Mouse (Mus musculus) right cerebral cortex, postnatal 25 days (tissue): ENCODE results near the gene Tma7.
A peak's percentile ranks its signal among the peaks of the same experiment; 100 is the strongest.

Source experiments
- DNase-seq: peaks from one replicate; pipeline ENCODE4 v3.0.0; 2022

The Tma7 gene

DNA sequence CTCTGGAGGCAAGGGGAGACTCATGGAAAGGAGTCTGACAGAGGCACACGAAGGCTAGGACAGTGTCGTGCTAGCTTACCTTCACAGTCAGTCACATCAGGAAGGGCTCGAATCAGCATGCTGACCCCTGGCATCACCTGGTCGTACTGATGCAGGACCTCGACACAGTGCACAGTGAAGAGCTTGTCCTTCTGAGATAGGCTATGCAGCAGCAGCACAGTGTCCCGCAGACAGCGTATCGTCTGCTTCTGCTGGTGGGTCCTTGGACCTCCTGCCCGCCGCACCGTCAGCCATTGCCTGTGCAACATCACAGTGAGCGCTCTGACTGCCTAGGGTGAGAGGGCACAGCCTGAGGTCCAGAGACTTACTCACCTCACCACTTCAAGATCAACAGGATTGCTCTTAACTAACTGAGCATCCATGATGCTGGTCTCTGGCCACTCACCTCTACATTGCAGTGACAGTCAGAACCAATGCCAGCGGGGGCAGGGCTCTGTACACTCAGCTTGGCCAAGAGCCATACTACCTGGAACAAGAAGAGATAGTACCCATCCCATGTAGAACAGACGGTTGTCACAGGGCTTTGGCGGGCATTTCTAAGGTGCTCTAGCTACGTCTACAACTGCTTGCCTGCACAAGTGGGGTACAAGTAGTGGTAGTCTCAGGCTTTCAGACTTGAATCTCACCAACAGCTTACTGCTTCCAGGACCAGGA is 22.0 kb downstream of the Tma7 start:
- no peak for DNase-seq

GRCm38 (mm10) chr9:109059136-109059903 is 23.1 kb downstream of the Tma7 start, which contains the start of gene Trex1:
Gene Trex1 (minus strand): TSS chr9:109059734.
- peak; percentile 86 for DNase-seq

- no peak for DNase-seq
Measured at GRCm38 (mm10) chr9:109058006-109058765, 24.2 kb downstream of the Tma7 start.

DNA sequence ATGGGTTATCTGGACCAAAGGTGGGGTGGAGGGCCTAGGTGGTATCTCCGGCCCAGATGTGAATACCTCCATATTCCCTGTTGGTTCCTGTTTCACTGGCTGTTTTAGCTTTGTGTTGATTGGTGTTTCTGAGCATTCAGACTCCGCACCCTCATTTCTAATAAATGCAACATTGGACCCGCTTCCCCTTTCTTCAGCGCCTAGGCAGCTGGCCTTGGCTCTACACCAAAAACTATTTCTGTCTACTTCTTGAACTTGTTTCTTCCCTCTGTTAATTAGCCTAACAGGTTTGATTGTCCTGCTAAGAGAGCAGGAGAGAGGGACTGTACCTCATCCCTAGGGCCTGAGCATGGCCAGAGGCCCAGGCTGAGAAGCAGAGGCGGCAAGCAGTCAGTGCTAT is 24.8 kb downstream of the Tma7 start:
- no peak for DNase-seq

GRCm38 (mm10) chr9:109056916-109057315 is 25.5 kb downstream of the Tma7 start:
- DNase-seq = no peak

GRCm38 (mm10) chr9:109056081-109056690 is 26.2 kb downstream of the Tma7 start:
- no peak for DNase-seq

- DNase-seq = no peak
Measured at GRCm38 (mm10) chr9:109055271-109056030, 26.9 kb downstream of the Tma7 start.

DNA sequence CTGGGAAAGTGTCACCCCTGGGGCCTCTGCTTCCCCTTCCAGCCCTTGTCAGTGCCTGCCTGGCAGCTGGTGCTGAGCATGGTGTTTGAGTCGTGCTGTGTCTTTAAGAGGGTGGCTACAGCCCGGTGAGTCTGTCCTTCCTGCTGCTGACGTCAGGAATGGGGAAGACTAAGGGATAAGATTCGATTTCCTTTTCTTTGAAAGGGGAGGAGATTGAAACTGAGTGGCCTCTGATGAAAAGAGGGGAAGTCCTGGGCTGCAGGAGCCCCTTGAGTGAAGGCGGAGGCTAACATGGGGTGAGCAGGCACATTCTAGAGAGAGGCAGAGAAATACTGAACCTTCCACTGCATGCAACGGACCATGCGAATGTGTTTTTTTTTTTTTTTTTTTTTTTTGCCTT is 27.7 kb downstream of the Tma7 start:
- DNase-seq = peak; percentile 78

DNA sequence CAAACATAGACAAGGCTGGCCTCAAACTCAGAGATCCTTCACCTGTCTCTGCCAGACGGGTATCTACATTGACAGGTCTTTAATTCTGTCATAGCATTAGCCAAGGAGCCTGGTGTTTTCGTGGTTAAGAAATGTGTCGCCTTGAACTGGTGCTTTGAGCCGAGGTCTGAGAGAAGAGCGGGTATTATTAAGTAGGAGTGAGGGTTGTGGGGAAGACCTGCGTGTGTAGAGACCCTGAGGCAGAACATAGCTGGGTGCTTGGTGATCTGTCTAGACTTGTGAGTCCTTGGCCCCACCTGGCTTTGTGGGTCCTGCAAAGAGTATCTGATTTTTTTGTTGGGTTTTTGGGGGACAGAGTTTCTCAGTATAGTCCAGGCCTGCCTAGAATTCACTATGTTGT is 28.5 kb downstream of the Tma7 start:
- DNase-seq = no peak

GRCm38 (mm10) chr9:109053366-109053765 is 29.0 kb downstream of the Tma7 start:
- no peak for DNase-seq

- DNase-seq = no peak
Measured at GRCm38 (mm10) chr9:109052490-109053260, 29.7 kb downstream of the Tma7 start.

DNA sequence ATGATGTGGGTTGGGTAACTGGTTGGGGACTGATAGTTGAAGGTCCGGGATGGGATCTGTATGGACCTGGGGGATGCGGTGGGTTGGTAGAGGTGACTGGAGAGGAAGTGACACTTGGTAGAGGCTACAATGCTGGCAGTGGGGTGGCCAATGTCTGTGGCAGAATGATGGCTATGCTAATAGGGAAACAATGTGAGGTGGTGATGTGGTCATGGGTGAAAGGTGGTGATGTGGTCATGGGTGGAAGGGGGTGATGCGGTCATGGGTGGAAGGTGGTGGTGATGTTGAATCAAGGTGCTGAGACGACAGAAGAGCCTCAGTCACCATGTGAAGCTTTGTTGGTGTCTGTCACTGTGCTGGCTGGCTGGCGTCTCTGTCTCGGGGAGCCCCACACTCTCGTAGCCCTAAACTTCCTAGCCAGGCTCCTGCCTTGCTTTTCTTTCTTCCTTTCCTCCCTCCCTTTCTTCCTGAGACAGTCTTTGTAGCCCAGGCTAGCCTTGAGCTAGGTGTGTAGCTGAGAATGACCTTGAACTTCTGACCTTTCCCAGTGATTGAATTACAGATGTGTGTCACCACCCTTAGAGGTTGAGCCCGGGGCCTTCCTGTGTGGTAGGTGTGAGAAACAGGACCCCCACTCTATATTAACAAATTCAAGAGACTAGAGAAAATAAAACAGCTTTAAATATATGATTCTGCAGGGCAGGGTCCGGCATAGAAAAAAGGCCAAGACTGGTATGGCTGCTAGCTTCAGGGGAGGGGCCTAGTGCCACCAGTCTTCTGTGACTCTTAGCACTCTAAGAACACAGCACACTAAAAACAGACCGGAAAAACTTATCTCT is 30.5 kb downstream of the Tma7 start:
- no peak for DNase-seq

DNA sequence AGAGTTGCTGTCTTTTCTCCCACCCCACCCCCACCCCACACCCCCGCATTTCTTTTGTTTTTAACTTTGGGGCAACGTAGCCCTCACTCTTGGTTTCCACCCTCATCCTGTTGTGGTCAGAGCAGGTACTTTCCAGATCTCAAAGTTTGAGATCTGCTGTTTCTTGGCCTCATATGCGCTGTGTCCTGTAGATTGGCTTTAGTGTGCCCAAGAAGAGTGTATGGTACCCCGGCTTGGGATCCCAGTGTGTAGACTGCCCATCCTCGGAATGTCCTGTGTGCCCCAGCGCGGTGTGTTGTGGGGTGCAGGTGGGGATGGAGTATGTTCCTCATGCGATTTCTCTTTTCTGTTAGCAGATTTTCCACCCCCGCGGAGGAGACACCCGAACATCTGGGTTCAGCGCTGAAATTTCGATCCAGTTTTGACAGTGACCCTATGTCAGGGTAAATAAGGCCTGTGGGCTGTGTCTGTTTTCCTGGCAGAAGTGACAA is 31.3 kb downstream of the Tma7 start:
- DNase-seq = no peak

GRCm38 (mm10) chr9:109050674-109050997 is 31.8 kb downstream of the Tma7 start:
- no peak for DNase-seq

DNA sequence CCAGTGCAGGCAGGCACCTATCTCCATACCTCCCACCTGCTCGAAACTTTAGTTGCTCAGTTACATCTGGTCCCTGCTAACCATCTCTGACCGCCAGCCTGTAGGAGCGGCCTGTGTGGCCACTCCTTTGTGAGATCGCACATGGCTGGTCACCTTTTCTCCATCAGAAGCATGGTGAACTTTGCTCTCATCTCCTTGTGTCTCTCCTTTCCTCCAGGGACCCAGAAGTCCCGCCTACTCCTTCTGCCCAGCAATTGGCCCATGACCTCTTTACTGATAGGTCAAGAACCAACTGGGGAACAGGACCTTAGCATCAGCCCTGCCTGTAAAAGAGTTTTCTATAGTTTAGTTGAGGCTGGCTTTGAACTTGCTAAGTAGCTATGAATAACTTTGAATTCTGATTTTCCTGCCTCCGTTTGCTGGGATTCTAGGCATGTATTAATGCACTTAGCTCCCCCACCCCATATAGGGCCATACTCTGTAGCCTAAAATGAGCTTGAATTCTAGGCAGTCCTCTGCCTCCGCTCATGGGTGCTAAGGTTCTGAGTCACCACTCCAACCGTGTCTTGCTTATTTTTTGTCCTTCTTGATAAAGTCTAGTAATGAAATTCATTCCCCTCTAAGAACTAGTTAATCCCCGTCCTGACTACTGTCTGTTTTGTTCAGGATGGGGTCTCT is 32.3 kb downstream of the Tma7 start:
- DNase-seq = no peak

DNA sequence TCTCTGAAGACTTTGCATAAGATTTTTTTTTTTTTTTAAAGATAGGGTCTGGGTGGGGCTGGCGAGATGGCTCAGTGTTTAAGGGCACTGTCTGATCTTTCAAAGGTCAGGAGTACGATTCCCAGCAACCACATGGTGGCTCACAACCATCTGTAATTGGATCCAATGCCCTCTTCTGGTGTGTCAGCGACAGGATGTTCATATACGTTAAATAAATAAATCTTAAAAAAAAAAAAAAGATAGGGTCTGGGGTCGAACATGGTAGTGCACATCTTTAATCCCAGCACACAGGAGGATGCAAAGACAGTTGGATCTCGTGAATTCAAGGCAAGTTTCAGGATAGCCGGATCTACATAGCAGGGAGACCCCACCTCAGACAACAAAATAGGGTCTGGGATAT is 33.1 kb downstream of the Tma7 start:
- no peak for DNase-seq

DNA sequence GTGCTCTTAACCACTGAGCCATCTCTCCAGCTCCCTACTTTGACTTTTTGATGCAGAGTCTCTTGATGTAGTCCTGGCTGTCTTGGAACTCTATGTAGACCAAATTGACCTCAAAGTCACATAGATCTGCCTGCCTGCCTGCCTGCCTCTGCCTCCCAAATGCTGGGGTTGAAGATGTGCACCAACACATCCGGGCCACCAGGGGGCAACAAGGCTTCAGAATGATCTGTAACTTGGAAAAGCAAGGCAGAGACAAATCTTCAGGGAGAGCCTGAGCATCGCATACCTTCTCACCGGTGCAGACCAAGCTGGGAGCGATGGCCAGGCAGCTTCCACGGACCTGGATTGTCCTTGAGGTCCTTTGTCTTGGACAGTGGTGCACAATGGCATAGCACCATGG is 36.1 kb downstream of the Tma7 start:
- DNase-seq = no peak

DNA sequence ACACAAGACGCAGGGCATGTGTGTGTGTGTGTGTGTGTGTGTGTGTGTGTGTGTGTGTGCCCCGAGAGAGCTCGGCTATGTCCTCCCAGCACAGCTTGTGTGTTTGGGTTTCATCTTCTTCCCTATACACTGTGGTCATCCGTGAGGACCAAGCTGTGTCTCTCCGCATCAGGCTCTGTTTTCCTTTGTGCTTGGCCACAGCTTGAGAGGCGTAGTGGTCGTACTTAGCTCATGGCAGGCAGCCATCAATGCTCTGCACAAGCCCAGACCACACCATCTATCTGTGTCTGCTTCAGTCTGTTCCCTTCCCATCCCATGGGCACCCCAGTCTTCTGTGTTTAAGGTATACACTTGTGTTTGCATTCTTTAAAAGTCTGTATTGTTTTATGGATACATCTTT is 41.0 kb downstream of the Tma7 start:
- no peak for DNase-seq

GRCm38 (mm10) chr9:109040906-109041305 is 41.5 kb downstream of the Tma7 start:
- DNase-seq = no peak

GRCm38 (mm10) chr9:109040216-109040615 is 42.2 kb downstream of the Tma7 start:
- no peak for DNase-seq
